Mouse (Mus musculus) ES-CJ7 (cell line): ENCODE data around the gene Rev1.
"Not testable (repeated sequence)": the region's sequence is repeated elsewhere in the genome, so short reads cannot be mapped to it uniquely, and the experiment has no call there.

Experiments
- DNase-seq: peaks from one replicate; pipeline ENCODE4 v3.0.0; 2011; ENCODE audit warnings: low read depth, low spot score

Gene Rev1

GRCm38 (mm10) chr1:38067276-38067675, 62.3 kb downstream of the Rev1 start:
- no peak for DNase-seq

GRCm38 (mm10) chr1:38062156-38062555, 67.4 kb downstream of the Rev1 start:
- DNase-seq, result not testable (repeated sequence)

GRCm38 (mm10) chr1:38058417-38058816, 71.2 kb downstream of the Rev1 start:
- DNase-seq, result peak; percentile 90

- DNase-seq, result no peak
These were observed 74.4 kb downstream of the Rev1 start for GRCm38 (mm10) chr1:38055176-38055575.

GRCm38 (mm10) chr1:38049562-38049961, 80.0 kb downstream of the Rev1 start:
- no peak for DNase-seq

GRCm38 (mm10) chr1:38048121-38048520, 81.5 kb downstream of the Rev1 start:
- no peak for DNase-seq

GRCm38 (mm10) chr1:38038898-38039297, 90.7 kb downstream of the Rev1 start:
- DNase-seq, result no peak

GRCm38 (mm10) chr1:38037375-38037774, 92.2 kb downstream of the Rev1 start:
- DNase-seq, result no peak

GRCm38 (mm10) chr1:38035521-38035920, 94.1 kb downstream of the Rev1 start:
- DNase-seq, result no peak

- no peak for DNase-seq
These were observed 98.2 kb downstream of the Rev1 start for GRCm38 (mm10) chr1:38031391-38031790.

GRCm38 (mm10) chr1:38027301-38027700, 102.3 kb downstream of the Rev1 start:
- DNase-seq, result no peak

GRCm38 (mm10) chr1:38014551-38015203, 114.9 kb downstream of the Rev1 start:
- DNase-seq, result no peak

GRCm38 (mm10) chr1:38012509-38012908, 117.1 kb downstream of the Rev1 start:
- no peak for DNase-seq

- DNase-seq, result no peak
These were observed 117.5 kb downstream of the Rev1 start for GRCm38 (mm10) chr1:38012104-38012503.

- DNase-seq, result peak; percentile 28
These were observed 118.0 kb downstream of the Rev1 start for GRCm38 (mm10) chr1:38011647-38012046.

GRCm38 (mm10) chr1:38006741-38007140, 122.9 kb downstream of the Rev1 start:
- no peak for DNase-seq

- DNase-seq, result no peak
These were observed 126.6 kb downstream of the Rev1 start for GRCm38 (mm10) chr1:38003046-38003445.
